Mouse (Mus musculus): ENCODE results near the gene Rapgef3. TPM values are rescaled to one million over a fixed set of nuclear protein-coding genes. Genes with fewer than 3 reads are reported as not detected.
A peak's percentile ranks its signal among the peaks of the same experiment; 100 is the strongest.

Rapgef3 gene
- total RNA-seq, 4 experiments from 2014 or later, result 38.3 to 61.9 (median 47.0) TPM

GRCm38 (mm10) chr15:97724346-97725197 is 43.2 kb downstream of the Rapgef3 start:
- DNase-seq (ENCODE audit: low spot score in 2 of 2), result no peak

- DNase-seq (ENCODE audit: low spot score in 2 of 2), result no peak
These were observed 44.0 kb downstream of the Rapgef3 start for GRCm38 (mm10) chr15:97723536-97724345.

GRCm38 (mm10) chr15:97721008-97721701 is 46.6 kb downstream of the Rapgef3 start:
- no peak for DNase-seq (ENCODE audit: low spot score in 2 of 2)

- DNase-seq (ENCODE audit: low spot score in 2 of 2), result no peak
These were observed 47.6 kb downstream of the Rapgef3 start for GRCm38 (mm10) chr15:97720026-97720675.

GRCm38 (mm10) chr15:97719494-97719893 is 48.3 kb downstream of the Rapgef3 start:
- no peak for DNase-seq (ENCODE audit: low spot score in 2 of 2)

- no peak for DNase-seq (ENCODE audit: low spot score in 2 of 2)
These were observed 49.1 kb downstream of the Rapgef3 start for GRCm38 (mm10) chr15:97718535-97719155.

GRCm38 (mm10) chr15:97717861-97718534 is 49.8 kb downstream of the Rapgef3 start:
- DNase-seq (ENCODE audit: low spot score in 2 of 2), result no peak

- DNase-seq (ENCODE audit: low spot score in 2 of 2), result no peak
These were observed 51.0 kb downstream of the Rapgef3 start for GRCm38 (mm10) chr15:97716782-97717181.

GRCm38 (mm10) chr15:97715734-97716133 is 52.0 kb downstream of the Rapgef3 start:
- DNase-seq (ENCODE audit: low spot score in 2 of 2), result no peak

GRCm38 (mm10) chr15:97715083-97715482 is 52.7 kb downstream of the Rapgef3 start:
- DNase-seq (ENCODE audit: low spot score in 2 of 2), result no peak

- DNase-seq (ENCODE audit: low spot score in 2 of 2), result no peak
These were observed 55.2 kb downstream of the Rapgef3 start for GRCm38 (mm10) chr15:97712546-97712945.

- DNase-seq (ENCODE audit: low spot score in 2 of 2), result no peak
These were observed 56.9 kb downstream of the Rapgef3 start for GRCm38 (mm10) chr15:97710906-97711305.

GRCm38 (mm10) chr15:97705211-97706050 is 62.3 kb downstream of the Rapgef3 start, which contains the start of gene Rpap3:
Rpap3 (minus strand) TSS chr15:97705825.
- DNase-seq (ENCODE audit: low spot score in 2 of 2), result peak; percentile 70 to 79

GRCm38 (mm10) chr15:97696616-97697015 is 71.2 kb downstream of the Rapgef3 start:
- DNase-seq (ENCODE audit: low spot score in 2 of 2), result no peak

Other genes starting within 250 kb of the Rapgef3 start
- 10 to 100 TPM; 29.6 to 32.8 (median 31.6) TPM for gene Rpap3, start 62.1 kb downstream of the Rapgef3 start, total RNA-seq (2022)
- gene Endou, start 36.6 kb downstream of the Rapgef3 start, total RNA-seq (2022), result 1 to 10 TPM in 3 of 4 experiments, under 1 TPM in 1; 0.94 to 5.3 (median 3.3) TPM
- gene Slc48a1, start 10.5 kb upstream of the Rapgef3 start, total RNA-seq (2022), result 100 to 1,000 TPM; 149 to 181 (median 177) TPM
- gene Hdac7, start 76.5 kb upstream of the Rapgef3 start, total RNA-seq (2022), result 10 to 100 TPM; 27.7 to 34.7 (median 32.9) TPM
- gene Vdr, start 142.7 kb upstream of the Rapgef3 start, total RNA-seq (2022), result 1 to 10 TPM in 1 of 4 experiments, under 1 TPM in 3; 0.36 to 1.4 (median 0.64) TPM
- 10 to 100 TPM; 32.2 to 37.7 (median 34.1) TPM for gene Tmem106c, start 196.2 kb upstream of the Rapgef3 start, total RNA-seq (2022)
- gene Col2a1, start 236.7 kb upstream of the Rapgef3 start, total RNA-seq (2022), result 1 to 10 TPM; 1.3 to 2.2 (median 1.6) TPM

Data from left cerebral cortex, adult 8-10 months (tissue).